Mouse (Mus musculus) myocyte (in vitro differentiated cells): Measurements from ENCODE around the gene Clstn2. TPM values are rescaled to one million over a fixed set of nuclear protein-coding genes. Genes with fewer than 3 reads are reported as not detected.

ENCODE experiments used
- H3K27me3 ChIP-seq: one replicate; pipeline ENCODE4 v1.6.1; 2011; ENCODE audit not compliant: control insufficient read depth, insufficient read depth, insufficient read length
- H3K36me3 ChIP-seq: one replicate; pipeline ENCODE4 v1.6.1; 2011; ENCODE audit not compliant: control insufficient read depth, insufficient read depth
- H3K4me2 ChIP-seq: one replicate; pipeline ENCODE4 v1.6.1; 2011; ENCODE audit warnings: low read depth, control low read depth
- H3K4me3 ChIP-seq: one replicate; pipeline ENCODE4 v1.5.1; 2011; ENCODE audit warnings: mild to moderate bottlenecking, control low read depth, moderate library complexity
- H3K79me2 ChIP-seq: one replicate; pipeline ENCODE4 v1.6.1; 2011; ENCODE audit not compliant: control insufficient read depth, insufficient read depth
- H3ac ChIP-seq: one replicate; pipeline ENCODE4 v1.6.1; 2011; ENCODE audit not compliant: control insufficient read depth, insufficient read length
- CEBPB ChIP-seq: IDR thresholded peaks from 2 replicates; pipeline ENCODE4 v1.6.1; 2011; ENCODE audit warnings: mild to moderate bottlenecking, moderate library complexity; ENCODE audit not compliant: poor library complexity, insufficient read depth, severe bottlenecking
- E2F4 ChIP-seq: IDR thresholded peaks from one replicate; pipeline ENCODE4 v1.6.1; 2011; ENCODE audit warnings: mild to moderate bottlenecking, control low read depth, moderate library complexity; ENCODE audit not compliant: insufficient read depth
- MAX ChIP-seq: IDR thresholded peaks from one replicate; pipeline ENCODE4 v1.6.1; 2011; ENCODE audit warnings: low read depth, mild to moderate bottlenecking, control low read depth
- MYOD1 ChIP-seq, 3 experiments: IDR thresholded peaks; one replicate each; pipeline ENCODE4 v1.6.1; 2011; ENCODE audit warnings: control low read depth in 2 of 3, low read depth in 2 of 3, mild to moderate bottlenecking in 2 of 3, moderate library complexity in 1 of 3; ENCODE audit not compliant: insufficient read length in 2 of 3, control insufficient read depth in 1 of 3
- MYOG ChIP-seq, 3 experiments: IDR thresholded peaks; one replicate each; pipeline ENCODE4 v1.6.1; 2011; ENCODE audit warnings: control low read depth in 2 of 3, low read depth in 2 of 3, mild to moderate bottlenecking in 2 of 3; ENCODE audit not compliant: insufficient read length in 2 of 3, control insufficient read depth in 1 of 3, insufficient read depth in 1 of 3
- POLR2A ChIP-seq: IDR thresholded peaks from one replicate; pipeline ENCODE4 v1.6.1; 2011; ENCODE audit warnings: low read depth, mild to moderate bottlenecking, control low read depth, moderate library complexity; ENCODE audit not compliant: insufficient read length
- POLR2AphosphoS2 ChIP-seq: IDR thresholded peaks from one replicate; pipeline ENCODE4 v1.6.1; 2011; ENCODE audit warnings: low read depth, control low read depth; ENCODE audit not compliant: insufficient read length
- REST ChIP-seq: IDR thresholded peaks from one replicate; pipeline ENCODE4 v1.6.1; 2011; ENCODE audit warnings: mild to moderate bottlenecking, control low read depth, moderate library complexity; ENCODE audit not compliant: insufficient read depth, insufficient read length
- SRF ChIP-seq: IDR thresholded peaks from one replicate; pipeline ENCODE4 v1.6.1; 2011; ENCODE audit warnings: low read depth; ENCODE audit not compliant: control insufficient read depth, insufficient read length
- TCF12 ChIP-seq: IDR thresholded peaks from one replicate; pipeline ENCODE4 v1.6.1; 2011; ENCODE audit warnings: mild to moderate bottlenecking, control low read depth; ENCODE audit not compliant: poor library complexity, insufficient read depth, severe bottlenecking
- TCF3 ChIP-seq: IDR thresholded peaks from one replicate; pipeline ENCODE4 v1.6.1; 2011; ENCODE audit warnings: low read depth, control low read depth; ENCODE audit not compliant: insufficient read length
- USF1 ChIP-seq: IDR thresholded peaks from one replicate; pipeline ENCODE4 v1.6.1; 2011; ENCODE audit warnings: low read depth, mild to moderate bottlenecking, control low read depth, moderate library complexity
- polyA plus RNA-seq: library from polyadenylated mRNA; unstranded; fragments of >200 nt; fragmentation: generic; extraction: Trizol; gene quantifications from one replicate; pipeline ENCODE4 v1.2.1, GENCODE M21; 2012; ENCODE audit warnings: missing spikeins

Gene Clstn2
- polyA plus RNA-seq: 0.02 TPM

- TF ChIP-seq POLR2AphosphoS2: no peak
- TF ChIP-seq E2F4: no peak
- TF ChIP-seq MYOG (IDR thresholded peaks at IDR 0.05; ENCODE audit: control insufficient read depth in 1 of 3, insufficient read depth in 1 of 3, insufficient read length in 2 of 3, low read depth in 2 of 3): no peak
- no peak for TF ChIP-seq TCF12
- no peak for TF ChIP-seq TCF3
- TF ChIP-seq MAX: no peak
- TF ChIP-seq REST: no peak
- no peak for TF ChIP-seq MYOD1 (IDR thresholded peaks at IDR 0.05; ENCODE audit: control insufficient read depth in 1 of 3, insufficient read length in 2 of 3, low read depth in 2 of 3)
- TF ChIP-seq SRF: no peak
- no peak for TF ChIP-seq POLR2A
- no peak for TF ChIP-seq USF1
- Histone ChIP-seq H3ac (no peak within 1 kb of the TSS), H3K4me3 (no peak within 1 kb of the TSS), H3K79me2 (no peaks in the 10 kb centered on the region), H3K4me2 (no peak within 1 kb of the TSS), H3K36me3 (no peaks in the 10 kb centered on the region), H3K27me3 (peaks cover 9% of the 10 kb centered on the region)
These were observed at the start of gene Clstn2 for GRCm38 (mm10) chr9:98032573-98033272. Gene Clstn2 (minus strand): TSS chr9:98033181.

- TF ChIP-seq TCF3 (no peak), SRF (no peak), MAX (no peak)
- Histone ChIP-seq H3ac (no peak overlapping the region), H3K27me3 (no peaks in the 10 kb centered on the region), H3K36me3 (no peaks in the 10 kb centered on the region), H3K4me3 (no peak overlapping the region), H3K79me2 (no peaks in the 10 kb centered on the region), H3K4me2 (no peak overlapping the region)
These were observed 34.8 kb upstream of the Clstn2 start for GRCm38 (mm10) chr9:98067767-98068166.

- Histone ChIP-seq H3K36me3 (no peaks in the 10 kb centered on the region), H3ac (no peak overlapping the region), H3K27me3 (no peaks in the 10 kb centered on the region), H3K79me2 (no peaks in the 10 kb centered on the region), H3K4me3 (no peak overlapping the region), H3K4me2 (no peak overlapping the region)
- TF ChIP-seq E2F4: no peak
- no peak for TF ChIP-seq POLR2AphosphoS2
- no peak for TF ChIP-seq MYOD1 (IDR thresholded peaks at IDR 0.05; ENCODE audit: control insufficient read depth in 1 of 3, insufficient read length in 2 of 3, low read depth in 2 of 3)
- no peak for TF ChIP-seq TCF3
- no peak for TF ChIP-seq TCF12
- TF ChIP-seq CEBPB: no peak
- no peak for TF ChIP-seq MAX
- TF ChIP-seq REST: no peak
- no peak for TF ChIP-seq POLR2A
- TF ChIP-seq USF1: no peak
- no peak for TF ChIP-seq SRF
- TF ChIP-seq MYOG (IDR thresholded peaks at IDR 0.05; ENCODE audit: control insufficient read depth in 1 of 3, insufficient read depth in 1 of 3, insufficient read length in 2 of 3, low read depth in 2 of 3): no peak
These were observed 28.7 kb upstream of the Clstn2 start for GRCm38 (mm10) chr9:98061646-98062045.

- Histone ChIP-seq H3K4me2 (no peak overlapping the region), H3K36me3 (no peaks in the 10 kb centered on the region), H3ac (no peak overlapping the region), H3K27me3 (no peaks in the 10 kb centered on the region), H3K4me3 (no peak overlapping the region), H3K79me2 (no peaks in the 10 kb centered on the region)
- TF ChIP-seq MYOG (IDR thresholded peaks at IDR 0.05; ENCODE audit: control insufficient read depth in 1 of 3, insufficient read depth in 1 of 3, insufficient read length in 2 of 3, low read depth in 2 of 3) (no peak), POLR2A (no peak), MAX (no peak), POLR2AphosphoS2 (no peak), TCF3 (no peak), USF1 (no peak), MYOD1 (IDR thresholded peaks at IDR 0.05; ENCODE audit: control insufficient read depth in 1 of 3, insufficient read length in 2 of 3, low read depth in 2 of 3) (no peak), SRF (no peak), REST (no peak), E2F4 (no peak), CEBPB (no peak), TCF12 (no peak)
These were observed 24.3 kb upstream of the Clstn2 start for GRCm38 (mm10) chr9:98057291-98057690.

GRCm38 (mm10) chr9:98051343-98051742 is 18.4 kb upstream of the Clstn2 start:
- H3K27me3 ChIP-seq: peaks cover 5% of the 10 kb centered on the region
- no peaks in the 10 kb centered on the region for H3K36me3 ChIP-seq

More at GRCm38 (mm10) chr9:98051343-98051742, 18.4 kb upstream of the Clstn2 start:
- no peak overlapping the region for H3ac ChIP-seq
- no peaks in the 10 kb centered on the region for H3K79me2 ChIP-seq
- H3K4me3 ChIP-seq: no peak overlapping the region
- TF ChIP-seq MYOG (IDR thresholded peaks at IDR 0.05; ENCODE audit: control insufficient read depth in 1 of 3, insufficient read depth in 1 of 3, insufficient read length in 2 of 3, low read depth in 2 of 3): no peak
- TF ChIP-seq MYOD1 (IDR thresholded peaks at IDR 0.05; ENCODE audit: control insufficient read depth in 1 of 3, insufficient read length in 2 of 3, low read depth in 2 of 3): no peak
- no peak for TF ChIP-seq MAX
- no peak for TF ChIP-seq TCF12
- no peak for TF ChIP-seq POLR2A
- no peak for TF ChIP-seq USF1
- no peak for TF ChIP-seq REST
- TF ChIP-seq POLR2AphosphoS2: no peak
- no peak for TF ChIP-seq E2F4
- TF ChIP-seq CEBPB: no peak
- no peak for TF ChIP-seq SRF
- no peak for TF ChIP-seq TCF3
- no peak overlapping the region for H3K4me2 ChIP-seq
